Mouse (Mus musculus) ES-E14 (cell line): ENCODE measurements at regions not wholly inside any gene's neighbourhood (a gene's known extent, or its start where the extent isn't known, plus 50 kb on each side); places are given as distances from the start of the nearest gene placed in this dataset.

Experiments used
- DNase-seq: peaks from one replicate; pipeline ENCODE4 v3.0.0-alpha.2; 2013; ENCODE audit warnings: low read depth, low spot score
- H3K27ac ChIP-seq: 2 replicates; pipeline ENCODE4 v1.5.1; 2012; ENCODE audit warnings: low read depth, mild to moderate bottlenecking, low read length, moderate library complexity, mixed read lengths; ENCODE audit not compliant: poor library complexity, insufficient read depth, severe bottlenecking
- H3K36me3 ChIP-seq: 2 replicates; pipeline ENCODE4 v1.6.1; 2012; ENCODE audit warnings: mild to moderate bottlenecking, low read length, moderate library complexity, mixed read lengths; ENCODE audit not compliant: control insufficient read depth, poor library complexity, insufficient read depth, severe bottlenecking
- H3K4me1 ChIP-seq, 2 experiments: fragments of 150-350 bp in 1 of 2; sonication (generic) in 1 of 2; 2 replicates each; pipeline ENCODE4 v1.6.1; 2012; ENCODE audit warnings: low read length in 2 of 2, mild to moderate bottlenecking in 1 of 2, mixed read lengths in 1 of 2; ENCODE audit not compliant: control insufficient read depth in 2 of 2, insufficient read depth in 2 of 2, poor library complexity in 1 of 2
- H3K4me3 ChIP-seq, 2 experiments: fragments of 150-350 bp in 1 of 2; sonication (generic) in 1 of 2; 2 replicates each; pipeline ENCODE4 v1.5.1; 2012; ENCODE audit warnings: low read length in 2 of 2, low read depth in 1 of 2, mild to moderate bottlenecking in 1 of 2, mixed read lengths in 1 of 2; ENCODE audit not compliant: insufficient read depth in 1 of 2, poor library complexity in 1 of 2, severe bottlenecking in 1 of 2
- H3K9ac ChIP-seq: 2 replicates; pipeline ENCODE4 v1.6.1; 2012; ENCODE audit warnings: low read depth, mild to moderate bottlenecking, low read length, mixed read lengths; ENCODE audit not compliant: poor library complexity, insufficient read depth, severe bottlenecking
- H3K9me3 ChIP-seq: fragments of 150-350 bp; sonication (generic); 2 replicates; pipeline ENCODE4 v1.6.1; 2012; ENCODE audit warnings: low read depth, mild to moderate bottlenecking, low read length; ENCODE audit not compliant: control insufficient read depth, insufficient read depth
- CHD2 ChIP-seq: IDR thresholded peaks from 2 replicates; pipeline ENCODE4 v1.6.1; 2014; ENCODE audit warnings: mild to moderate bottlenecking, low read depth, low read length, inconsistent platforms
- HCFC1 ChIP-seq: IDR thresholded peaks from 2 replicates; pipeline ENCODE4 v1.6.1; 2012; ENCODE audit warnings: low read length, inconsistent platforms, borderline replicate concordance; ENCODE audit not compliant: insufficient read depth
- MAFK ChIP-seq: IDR thresholded peaks from 2 replicates; pipeline ENCODE4 v1.6.1; 2014; ENCODE audit warnings: mild to moderate bottlenecking, low read depth, low read length, inconsistent platforms; ENCODE audit not compliant: insufficient read depth
- ZC3H11A ChIP-seq: IDR thresholded peaks from 2 replicates; pipeline ENCODE4 v1.6.1; 2012; ENCODE audit warnings: low read depth, mild to moderate bottlenecking, inconsistent platforms, low read length, borderline replicate concordance
- ZNF384 ChIP-seq: IDR thresholded peaks from 2 replicates; pipeline ENCODE4 v1.6.1; 2012; ENCODE audit warnings: low read depth, low read length, inconsistent platforms
- in situ Hi-C, 2 experiments: fragments of 600-800 bp; cut with MboI; formaldehyde crosslinking; loops; one replicate each; pipeline ENCODE4 v1.15.1; 2025; ENCODE audit warnings: low sequenced_read_pairs in 2 of 2, inconsistent platforms in 1 of 2; ENCODE audit not compliant: unreplicated experiment in 2 of 2

DNA sequence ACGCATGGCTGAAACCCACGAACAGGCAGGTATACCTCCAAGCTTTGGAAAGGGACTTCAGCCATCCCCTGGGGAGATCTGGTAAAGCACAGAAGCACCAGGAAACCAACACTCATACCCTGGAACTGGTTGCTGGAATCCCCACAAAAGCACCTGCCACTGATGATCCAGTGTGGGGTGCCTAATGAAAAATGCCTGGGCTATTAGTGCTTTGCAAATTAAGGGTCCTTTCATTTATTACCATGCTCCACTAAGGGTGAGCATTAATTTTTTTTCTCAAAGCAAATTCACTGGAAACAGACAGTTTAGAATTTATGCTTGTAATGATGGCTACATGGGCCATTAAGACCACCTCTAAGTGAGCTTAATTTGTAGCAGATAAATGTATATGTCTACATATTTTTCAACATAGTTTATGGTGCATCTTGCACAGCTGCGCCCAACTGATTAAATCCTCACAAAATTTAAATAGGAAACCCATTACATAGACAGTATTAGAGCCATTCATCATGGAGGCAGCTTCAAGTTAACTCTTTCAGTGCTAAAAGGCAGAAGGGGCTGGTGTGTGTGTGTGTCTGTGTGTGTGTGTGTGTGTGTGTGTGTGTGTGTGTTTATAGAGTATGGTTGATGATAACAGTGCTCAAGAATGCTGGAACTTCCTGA is 201.8 kb downstream of the Cbln1 start:
- Histone ChIP-seq H3K36me3 (no peaks in the 10 kb centered on the region), H3K4me3 (no peak overlapping the region), H3K9me3 (no peaks in the 10 kb centered on the region), H3K4me1 (no peaks in the 10 kb centered on the region), H3K9ac (no peak overlapping the region), H3K27ac (no peak overlapping the region)
- no peak for DNase-seq
- in situ Hi-C loops = no loop called here
- TF ChIP-seq HCFC1 = no peak
- no peak for TF ChIP-seq ZC3H11A
- TF ChIP-seq MAFK = no peak
- TF ChIP-seq CHD2 = no peak
- TF ChIP-seq ZNF384 = no peak

DNA sequence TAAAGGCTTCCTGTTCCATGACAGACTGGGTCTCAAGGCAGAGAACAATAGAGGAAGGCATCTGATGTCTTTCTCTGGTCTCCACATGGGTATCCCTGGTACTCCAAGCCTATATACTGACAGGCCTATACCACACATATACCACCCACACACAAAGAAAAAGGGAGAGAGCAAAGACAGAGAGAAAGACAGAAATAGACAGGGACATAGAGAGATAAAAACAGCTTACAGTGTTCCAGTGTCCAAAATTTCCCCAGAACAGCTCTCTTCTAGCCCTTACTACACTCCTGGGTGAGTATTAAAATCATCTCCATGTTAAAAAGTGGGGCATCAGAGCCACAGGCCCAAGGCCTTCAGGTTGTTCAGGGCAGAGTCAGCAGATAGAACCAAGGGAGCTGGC is 204.2 kb downstream of the Cbln1 start:
- Histone ChIP-seq H3K9ac (no peak overlapping the region), H3K9me3 (no peaks in the 10 kb centered on the region), H3K4me3 (no peak overlapping the region), H3K36me3 (no peaks in the 10 kb centered on the region), H3K4me1 (peaks cover 0 to 4% of the 10 kb centered on the region in 2 experiments; a peak in 1 of 4 replicates), H3K27ac (no peak overlapping the region)
- TF ChIP-seq MAFK (no peak), HCFC1 (no peak), ZC3H11A (no peak), ZNF384 (no peak), CHD2 (no peak)
- no peak for DNase-seq
- in situ Hi-C loops = no loop called here

DNA sequence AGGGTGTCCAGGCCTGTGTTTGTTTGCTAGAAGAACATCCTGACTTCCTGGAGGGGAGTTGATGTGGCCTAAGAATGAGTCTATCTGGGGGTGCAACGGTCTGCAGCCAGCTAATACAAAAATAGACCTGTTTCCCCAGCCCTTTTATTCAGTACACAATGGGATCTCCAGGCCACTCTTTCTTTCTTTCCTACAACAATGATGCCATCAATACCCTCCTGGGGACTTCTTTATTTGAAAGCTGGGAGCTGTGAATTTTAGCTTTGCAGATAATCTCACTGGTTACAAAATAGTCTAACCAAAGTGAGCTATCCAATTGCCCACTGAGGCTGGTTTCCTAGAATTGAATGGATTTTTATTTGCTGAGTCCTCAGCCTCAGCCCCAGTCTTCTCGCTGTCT is 207.4 kb downstream of the Cbln1 start:
- TF ChIP-seq CHD2 (no peak), ZC3H11A (no peak), HCFC1 (no peak), MAFK (no peak), ZNF384 (no peak)
- no peaks in the 10 kb centered on the region for H3K36me3 ChIP-seq
- H3K9ac ChIP-seq = no peak overlapping the region
- no peak overlapping the region for H3K4me3 ChIP-seq
- in situ Hi-C loops = no loop called here
- H3K27ac ChIP-seq = no peak overlapping the region
- H3K4me1 ChIP-seq = peaks cover 0 to 4% of the 10 kb centered on the region in 2 experiments; a peak in 1 of 4 replicates
- DNase-seq = no peak
- H3K9me3 ChIP-seq = no peaks in the 10 kb centered on the region

- no peak overlapping the region for H3K4me3 ChIP-seq
- peaks cover 0 to 3% of the 10 kb centered on the region in 2 experiments; a peak in 1 of 4 replicates for H3K4me1 ChIP-seq
- no peaks in the 10 kb centered on the region for H3K36me3 ChIP-seq
- no peak overlapping the region for H3K27ac ChIP-seq
- in situ Hi-C loops = no loop called here
- H3K9me3 ChIP-seq = no peaks in the 10 kb centered on the region
- TF ChIP-seq ZNF384 (no peak), CHD2 (no peak), MAFK (no peak), HCFC1 (no peak), ZC3H11A (no peak)
- DNase-seq = no peak
- H3K9ac ChIP-seq = no peak overlapping the region
Observed at GRCm38 (mm10) chr8:87260305-87260704, 212.1 kb downstream of the Cbln1 start.

DNA sequence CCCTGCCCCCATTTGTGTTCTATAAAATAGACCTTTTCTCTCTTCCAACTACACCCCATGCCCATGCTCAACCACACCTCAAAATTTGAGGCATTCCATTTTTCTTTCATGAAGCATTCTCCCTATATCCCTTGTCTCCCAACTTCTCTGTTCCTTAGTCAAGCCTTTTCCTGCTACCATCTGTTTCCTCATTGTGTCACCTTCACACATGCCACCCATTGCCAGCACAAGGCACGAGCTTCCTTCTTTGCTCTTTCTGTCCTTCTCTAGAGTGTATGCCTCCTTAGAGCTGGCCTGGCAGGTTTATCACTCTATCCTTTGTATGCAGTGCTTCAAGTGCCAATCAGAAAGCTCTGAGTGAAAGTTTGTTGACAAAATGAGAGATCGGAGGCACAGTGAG is 229.7 kb downstream of the Cbln1 start:
- Histone ChIP-seq H3K4me1 (no peaks in the 10 kb centered on the region), H3K4me3 (no peak overlapping the region), H3K9me3 (no peaks in the 10 kb centered on the region), H3K9ac (no peak overlapping the region), H3K27ac (no peak overlapping the region), H3K36me3 (no peaks in the 10 kb centered on the region)
- TF ChIP-seq HCFC1 = no peak
- TF ChIP-seq MAFK = no peak
- TF ChIP-seq CHD2 = no peak
- no peak for TF ChIP-seq ZNF384
- TF ChIP-seq ZC3H11A = no peak
- no peak for DNase-seq
- in situ Hi-C loops = no loop called here
